Mouse (Mus musculus): ENCODE data around the gene Zbtb17.

- TF ChIP-seq POLR2A (IDR thresholded peaks at IDR 0.05; ENCODE audit: insufficient read depth, low read depth, low read length): no peak
- TF ChIP-seq CTCF (IDR thresholded peaks at IDR 0.05; ENCODE audit: insufficient read depth, low read depth, low read length): no peak
These were observed 5.2 kb upstream of the Zbtb17 start for GRCm38 (mm10) chr4:141439083-141439803.

All from olfactory bulb, adult 2 months (tissue).